Mouse (Mus musculus) macrophage (primary cell): ENCODE results near the gene Dnajc9. TPM values are rescaled to one million over a fixed set of nuclear protein-coding genes. Genes with fewer than 3 reads are reported as not detected.

ENCODE experiments used
- polyA plus RNA-seq: library from polyadenylated mRNA; stranded (reverse); fragments of 250-400 nt; gene quantifications from 3 replicates; pipeline ENCODE4 v1.2.4, GENCODE M21; 2018; ENCODE audit warnings: inconsistent platforms

Dnajc9 gene
- polyA plus RNA-seq, 1 experiment from 2014 or later = 48.0 TPM

Other genes starting within 250 kb of the Dnajc9 start
- gene Kcnk5, start 207.1 kb downstream of the Dnajc9 start, polyA plus RNA-seq = 0.04 to 0.30 TPM (median 0.16 TPM) in 3 replicates
- gene Kcnk16, start 119.7 kb downstream of the Dnajc9 start, polyA plus RNA-seq = not detected in 3 replicates
- 14.1 to 21.2 TPM (median 17.6 TPM) in 3 replicates for gene Nudt13, start 94.2 kb downstream of the Dnajc9 start, polyA plus RNA-seq
- gene Ecd, start 40.8 kb downstream of the Dnajc9 start, polyA plus RNA-seq = 20.4 to 33.9 TPM (median 25.3 TPM) in 3 replicates
- 17.1 to 22.7 TPM (median 22.6 TPM) in 3 replicates for gene Fam149b, start 40.7 kb downstream of the Dnajc9 start, polyA plus RNA-seq
- gene Mrps16, start 4.7 kb upstream of the Dnajc9 start, polyA plus RNA-seq = 11.6 to 27.2 TPM (median 18.7 TPM) in 3 replicates
- gene Cfap70, start 63.3 kb upstream of the Dnajc9 start, polyA plus RNA-seq = not detected in 3 replicates
- gene Anxa7, start 91.2 kb upstream of the Dnajc9 start, polyA plus RNA-seq = 105 to 128 TPM (median 106 TPM) in 3 replicates
- gene Mss51, start 108.0 kb upstream of the Dnajc9 start, polyA plus RNA-seq = 0.57 TPM in 1 of 3 replicates, not detected in the others
- 39.2 to 44.9 TPM (median 43.1 TPM) in 3 replicates for gene Ppp3cb, start 157.7 kb upstream of the Dnajc9 start, polyA plus RNA-seq